Mouse (Mus musculus) adrenal gland, postnatal 25 days (tissue): ENCODE results near the gene Ankrd63. TPM values are rescaled to one million over a fixed set of nuclear protein-coding genes. Genes with fewer than 3 reads are reported as not detected.
A peak's percentile ranks its signal among the peaks of the same experiment; 100 is the strongest.

Experiments used
- DNase-seq: peaks from one replicate; pipeline ENCODE4 v3.0.0; 2021; ENCODE audit warnings: mixed read lengths
- long read RNA-seq: library from polyadenylated mRNA; stranded (forward); transcript quantifications from one replicate; pipeline ENCODE4 v2.0.0, GENCODE M21; 2021
- total RNA-seq: library from RNA; stranded (reverse); gene quantifications from 2 replicates; pipeline ENCODE4 v1.2.3, GENCODE M21; 2021

Ankrd63 gene
- 0.27 and 0.67 TPM in 2 replicates for total RNA-seq
- long read RNA-seq: 0 reads

DNA sequence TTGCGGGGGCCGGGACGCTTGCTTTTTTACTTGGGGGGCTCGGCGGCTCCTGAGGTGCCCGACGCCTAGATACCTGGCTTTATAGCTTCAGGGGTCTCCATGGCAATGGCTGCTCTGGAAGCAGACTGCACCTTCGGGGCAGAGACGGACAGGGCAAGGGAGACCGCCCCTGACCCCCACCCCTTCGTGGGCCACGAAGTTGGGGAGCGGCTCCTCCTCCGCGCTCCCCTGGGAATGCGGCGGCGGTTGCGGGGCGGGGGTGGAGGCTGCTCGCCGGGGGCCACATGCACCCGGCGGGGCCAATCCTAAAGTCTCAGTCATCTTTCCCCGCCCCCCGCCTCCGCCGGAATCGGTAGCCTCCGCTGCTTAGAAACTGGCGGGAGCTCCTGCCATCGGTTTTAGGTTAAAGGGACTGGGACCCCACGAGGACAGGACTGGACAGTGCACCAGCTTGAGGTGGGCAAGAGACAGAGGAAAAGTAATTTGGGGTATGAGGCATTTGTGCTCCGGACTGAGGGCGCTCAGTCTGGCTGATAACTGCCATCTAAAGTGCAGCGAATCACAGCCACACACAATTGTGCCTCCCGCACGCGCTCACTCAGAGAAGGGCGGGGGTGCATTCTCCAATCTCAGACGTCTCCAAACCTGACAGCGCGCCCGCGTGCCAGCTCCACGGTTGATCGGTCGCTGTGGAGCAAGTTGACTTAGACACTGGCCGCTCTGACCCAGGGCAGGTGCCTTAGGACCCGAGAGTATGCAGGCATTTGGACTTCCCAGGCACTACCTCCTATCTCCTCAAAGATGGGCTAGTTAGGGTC is at the start of gene Ankrd63:
Gene Ankrd63 (minus strand): TSS at position 51 of the 818 bp plus-strand sequence.
- DNase-seq: peak; percentile 52

DNA sequence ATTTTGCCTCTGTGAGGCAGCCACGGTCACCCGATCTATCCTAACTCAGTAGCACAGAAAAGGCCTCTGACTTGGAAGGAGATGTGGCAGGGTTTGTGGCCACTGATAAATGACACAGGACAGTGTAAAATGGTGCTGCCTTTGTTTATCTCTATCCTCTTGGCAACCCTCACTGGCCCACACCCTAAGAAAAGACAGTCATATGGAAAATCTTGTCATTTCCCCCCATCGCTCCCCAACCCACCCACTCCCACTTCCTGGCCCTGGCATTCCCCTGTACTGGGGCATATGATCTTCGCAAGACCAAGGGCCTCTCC is 49.0 kb upstream of the Ankrd63 start:
- no peak for DNase-seq

DNA sequence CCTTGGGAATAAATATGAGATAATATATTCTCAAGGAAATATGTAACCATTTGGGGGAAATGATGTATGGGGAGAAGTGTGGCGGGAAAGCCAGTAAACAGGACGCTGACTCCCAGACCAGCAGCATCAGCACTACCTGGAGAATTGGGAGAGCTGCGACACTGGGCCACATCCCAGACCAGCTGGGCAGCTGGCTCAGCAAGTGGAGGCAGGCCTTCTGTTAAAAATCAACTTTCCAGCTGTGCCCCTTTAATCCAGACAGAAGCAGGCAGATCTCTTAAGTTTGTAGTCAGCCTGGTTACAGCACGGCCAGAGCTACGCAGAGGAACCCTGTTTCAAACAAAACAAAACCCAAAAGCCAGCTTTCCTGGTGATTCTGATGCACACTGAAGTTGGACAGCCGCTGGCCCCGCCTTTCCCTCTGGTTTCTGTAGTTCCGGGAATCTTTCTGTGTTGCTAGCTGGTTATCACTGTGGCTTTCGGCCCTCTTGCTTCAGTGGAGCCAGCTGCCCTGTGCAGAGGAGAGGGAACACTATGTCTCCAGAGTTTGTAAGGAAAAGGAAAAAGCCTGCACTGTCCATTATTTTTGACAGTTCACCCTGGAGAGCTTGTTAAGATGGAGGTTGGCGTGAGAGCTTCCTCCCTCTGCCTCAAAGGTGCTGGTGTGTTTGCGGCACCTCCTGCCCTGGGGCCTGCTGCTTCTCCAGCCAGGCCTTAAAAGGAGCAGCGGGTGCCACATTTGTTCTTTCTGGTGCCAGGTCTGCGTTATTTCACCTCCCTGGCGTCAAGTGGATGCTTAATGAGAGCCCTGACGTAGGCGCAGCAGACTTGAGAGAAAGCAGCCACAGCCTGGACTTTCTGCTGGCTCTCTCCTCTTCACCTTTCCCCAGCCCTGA is 48.4 kb upstream of the Ankrd63 start:
- DNase-seq: no peak

DNA sequence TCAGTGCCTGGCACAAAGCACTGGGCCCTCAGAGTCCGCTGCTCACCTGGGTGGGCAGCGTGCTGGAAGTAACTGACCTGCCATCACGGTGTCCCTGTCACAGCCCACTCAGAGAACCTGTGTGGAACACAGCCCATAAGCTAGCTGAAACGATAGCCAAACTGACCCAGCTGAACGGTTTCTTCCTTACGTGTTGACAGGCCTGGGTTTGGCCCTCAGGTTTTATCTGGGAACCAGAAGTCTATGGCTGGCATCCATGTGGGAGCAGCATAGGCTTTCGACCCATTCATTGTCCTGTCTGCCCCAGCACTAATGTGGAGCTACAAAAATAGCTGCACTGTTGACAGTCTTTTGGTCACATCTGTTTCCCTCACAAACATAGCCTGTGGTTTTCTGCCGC is 46.7 kb upstream of the Ankrd63 start:
- no peak for DNase-seq

DNA sequence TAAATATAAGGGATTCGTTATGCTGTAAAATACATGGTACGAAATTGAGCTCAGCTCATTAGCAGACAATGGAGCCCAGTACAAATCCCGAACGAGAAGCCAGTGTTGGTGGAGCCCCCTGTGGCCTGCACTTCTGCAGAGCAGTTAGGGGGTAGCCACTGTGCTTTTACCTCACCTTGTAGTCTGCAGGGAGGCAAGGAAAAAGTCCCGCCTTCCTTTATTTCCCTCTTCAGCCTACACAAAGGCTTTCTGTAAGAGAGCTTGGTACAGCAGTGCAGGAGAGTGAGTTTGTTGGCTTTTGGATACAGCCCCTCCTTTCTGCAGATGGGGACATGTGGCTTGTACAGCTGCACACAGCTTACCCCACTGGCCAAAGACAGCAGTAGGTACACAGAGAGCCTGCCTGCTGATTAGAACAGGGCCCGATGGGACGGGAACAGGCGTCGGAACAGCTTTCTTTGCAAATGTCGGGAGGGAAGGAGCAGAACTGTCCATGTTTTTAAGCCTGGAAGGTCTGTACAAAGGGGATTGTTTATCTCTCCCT is 45.6 kb upstream of the Ankrd63 start:
- DNase-seq: no peak

DNA sequence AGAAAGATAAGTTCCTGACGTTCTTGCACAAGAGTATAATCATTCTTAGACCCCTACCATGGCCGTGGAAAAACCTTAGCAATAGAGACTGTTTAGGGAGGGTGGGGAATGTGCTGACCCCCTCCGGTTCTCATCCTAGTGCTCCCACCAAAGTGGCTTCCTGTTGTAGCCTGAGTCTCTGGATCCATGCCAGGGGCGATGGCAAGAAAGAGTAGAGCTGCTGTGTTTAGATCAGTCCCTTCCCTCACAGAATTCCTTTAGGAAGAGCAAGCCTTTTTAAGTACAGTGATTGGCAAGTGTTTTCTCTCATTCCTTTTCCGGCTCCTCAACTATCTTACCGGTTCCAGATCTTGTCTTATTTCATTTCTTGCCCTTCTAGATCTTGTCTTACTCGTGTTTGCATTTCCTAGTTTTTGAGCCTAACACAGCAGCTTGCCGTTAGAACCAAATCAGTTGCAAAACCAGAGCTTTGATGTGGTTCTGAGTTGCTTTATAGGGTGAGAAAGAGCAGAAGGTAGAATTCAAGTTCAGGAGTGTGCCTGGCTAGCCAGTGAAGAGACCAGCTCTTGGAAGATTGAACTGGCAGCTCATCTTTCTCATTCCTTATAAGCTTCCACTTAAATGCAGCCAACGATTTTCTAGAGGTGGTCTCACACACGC is 43.7 kb upstream of the Ankrd63 start:
- DNase-seq: peak; percentile 62

DNA sequence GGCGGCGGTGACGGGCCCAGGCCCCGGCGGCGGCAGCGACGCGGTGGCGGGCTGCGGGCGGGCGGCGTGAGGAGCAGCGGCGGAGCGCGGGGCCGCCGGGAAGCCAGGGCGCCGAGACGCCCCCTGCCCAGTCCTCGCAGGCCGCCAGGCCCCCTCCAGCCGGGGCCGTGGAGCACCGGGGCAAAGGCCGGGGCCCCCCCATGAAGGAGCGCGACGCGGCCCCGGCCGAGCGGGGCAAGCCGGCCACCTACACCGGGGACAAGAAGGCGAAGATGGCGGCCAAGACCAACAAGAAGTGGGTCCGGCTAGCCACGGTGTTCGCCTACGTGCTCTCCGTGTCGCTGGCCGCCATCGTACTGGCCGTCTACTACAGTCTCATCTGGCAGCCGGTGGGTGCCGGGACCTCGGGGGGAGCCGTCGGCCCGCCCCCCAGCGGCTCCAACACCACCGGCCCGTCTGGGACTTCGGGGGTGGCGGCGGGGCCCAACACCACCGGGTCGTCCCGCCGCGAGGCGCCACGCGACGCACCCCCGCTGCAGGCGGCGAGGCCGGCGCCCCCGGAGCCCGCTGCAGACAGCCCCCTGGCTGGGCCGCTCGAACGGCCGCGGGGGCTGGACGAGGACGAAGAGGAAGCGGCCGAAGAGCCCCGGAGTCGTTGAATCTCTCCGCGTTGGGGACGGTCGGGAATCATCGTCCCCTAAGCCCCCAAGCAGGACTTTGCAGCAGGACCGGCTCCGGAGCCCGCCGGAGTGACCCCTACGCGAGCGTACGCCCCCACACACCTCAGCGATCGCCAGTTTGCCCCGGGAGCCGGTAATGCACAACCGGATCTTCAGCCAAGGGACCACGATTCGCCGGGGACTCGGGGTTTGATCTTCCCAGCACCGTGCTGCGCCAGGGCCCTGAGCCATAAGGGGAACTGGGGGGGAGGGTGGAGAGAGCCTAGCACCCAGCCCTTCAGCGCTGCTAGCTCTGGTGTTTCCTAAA is 42.4 kb upstream of the Ankrd63 start:
- DNase-seq: peak; percentile 38

DNA sequence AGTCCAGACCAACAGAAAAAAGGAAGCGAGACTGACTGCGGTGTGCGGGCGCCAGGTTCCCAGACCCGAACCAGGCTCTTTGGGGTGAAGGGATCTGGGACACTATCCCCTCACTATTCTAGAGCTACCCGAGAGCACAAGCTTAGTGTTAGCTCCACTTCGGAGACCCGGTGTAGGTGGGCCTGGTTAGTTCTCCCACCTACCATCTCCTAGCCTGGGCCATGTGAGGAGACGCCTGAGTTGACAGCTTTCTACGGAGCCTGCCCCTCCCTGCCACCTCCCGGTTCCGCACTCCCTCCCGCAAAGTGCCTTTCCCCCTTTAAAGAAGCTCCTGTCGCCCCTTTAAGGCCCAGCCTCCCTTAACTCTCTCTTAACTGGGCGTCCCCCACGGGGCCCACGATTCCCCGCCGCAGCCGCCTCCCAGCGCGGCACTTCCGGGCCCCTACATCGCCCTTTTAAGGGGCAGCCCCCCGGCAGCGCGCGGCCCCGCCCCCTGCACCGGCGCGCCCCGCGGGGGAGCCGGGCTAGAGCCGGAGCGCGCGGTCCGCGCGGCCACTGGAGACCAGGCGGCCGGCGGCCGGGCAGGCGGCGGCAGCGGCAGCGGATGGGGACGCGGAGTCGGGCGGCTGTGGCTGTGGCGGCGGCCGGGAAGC is 41.6 kb upstream of the Ankrd63 start, which contains the start of gene Inafm2:
Gene Inafm2 (plus strand): TSS at position 527 of the 653 bp plus-strand sequence.
- peak; percentile 93 for DNase-seq

DNA sequence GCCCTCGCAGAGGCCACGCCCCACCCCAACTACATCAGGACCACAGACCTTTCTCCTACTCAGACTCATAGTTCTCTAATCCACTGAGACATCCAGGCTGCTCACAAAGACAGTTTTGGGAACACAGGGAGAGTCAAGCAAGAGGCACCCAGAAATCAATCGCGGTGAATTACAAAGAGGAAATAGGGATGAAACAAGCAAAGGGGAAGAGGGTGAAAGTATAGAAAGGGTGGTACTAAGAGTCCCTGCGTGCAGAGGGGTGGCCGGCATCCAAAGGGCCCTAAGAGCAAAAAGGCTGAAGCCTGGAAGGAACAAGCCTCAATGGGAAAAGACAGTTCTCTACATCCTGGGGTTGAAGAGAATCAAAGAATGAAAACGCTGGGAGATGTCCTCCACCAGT is 40.9 kb upstream of the Ankrd63 start:
- DNase-seq: no peak

DNA sequence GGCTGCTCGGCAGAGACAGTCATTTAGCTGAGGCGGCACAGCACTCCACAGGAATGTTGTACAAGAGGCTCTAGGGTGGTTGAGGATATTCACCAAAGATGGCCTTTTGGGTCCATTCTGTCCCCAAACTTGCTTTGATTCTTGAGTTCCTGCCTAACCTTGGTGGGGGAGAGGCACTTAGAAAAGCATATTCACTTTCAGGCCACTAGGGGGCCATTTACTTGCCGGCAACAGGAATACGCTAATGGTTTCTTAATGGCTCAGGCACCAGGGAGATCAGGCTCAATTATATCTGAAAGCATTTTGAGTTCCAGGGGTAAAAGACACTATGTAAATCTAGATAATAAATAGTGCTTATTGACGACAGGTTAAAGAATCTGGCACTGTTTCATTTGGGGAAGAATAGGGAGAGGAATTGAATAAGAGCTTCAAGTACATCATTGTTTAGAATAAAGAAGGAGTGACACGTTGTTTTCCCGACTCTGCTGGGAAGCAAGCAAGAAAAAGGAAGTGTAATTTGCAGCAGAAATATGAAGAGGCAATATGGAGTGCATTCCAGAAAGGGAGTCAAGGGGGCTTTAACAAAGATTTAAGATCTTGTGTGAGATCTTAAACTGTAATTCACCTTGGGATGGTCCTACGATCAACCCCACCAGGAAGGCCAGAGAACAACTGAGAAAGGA is 39.6 kb upstream of the Ankrd63 start:
- DNase-seq: no peak

DNA sequence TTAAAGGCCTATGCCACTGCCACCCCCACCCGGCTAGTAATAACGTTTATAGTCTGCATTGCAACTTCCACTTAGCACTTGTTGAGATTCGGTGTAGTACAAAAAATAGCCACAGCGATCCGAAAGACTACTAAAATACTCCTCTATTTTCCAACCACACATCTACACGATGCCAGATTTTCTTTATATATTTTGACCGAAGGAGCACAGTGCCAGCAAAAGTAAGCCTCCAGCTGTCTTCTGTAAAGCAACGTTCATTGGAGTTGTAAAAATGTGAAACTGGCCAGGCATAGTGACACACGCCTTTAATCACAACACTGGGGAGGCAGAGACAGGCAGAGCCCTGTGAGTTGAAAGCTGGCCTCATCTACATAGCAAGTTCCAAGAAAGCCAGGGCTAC is 37.4 kb upstream of the Ankrd63 start:
- no peak for DNase-seq

DNA sequence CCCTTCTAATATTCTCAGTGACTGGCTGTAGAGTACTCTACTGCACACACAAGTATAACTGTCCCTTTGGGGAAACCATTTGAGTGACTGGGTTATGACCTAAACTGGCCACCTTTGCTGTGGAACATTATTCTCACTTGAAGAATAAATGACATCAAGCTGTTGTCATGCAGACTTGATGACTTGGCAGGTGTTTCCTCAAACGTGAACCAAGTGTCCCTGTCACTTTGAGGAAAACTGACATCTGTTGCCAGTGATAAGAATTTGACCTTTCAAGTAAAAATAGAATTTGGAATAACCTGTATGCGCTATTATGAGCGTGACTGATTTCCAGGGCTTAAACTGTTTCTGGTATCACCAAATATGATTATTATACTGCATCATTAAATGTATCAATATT is 36.6 kb upstream of the Ankrd63 start:
- DNase-seq: no peak

DNA sequence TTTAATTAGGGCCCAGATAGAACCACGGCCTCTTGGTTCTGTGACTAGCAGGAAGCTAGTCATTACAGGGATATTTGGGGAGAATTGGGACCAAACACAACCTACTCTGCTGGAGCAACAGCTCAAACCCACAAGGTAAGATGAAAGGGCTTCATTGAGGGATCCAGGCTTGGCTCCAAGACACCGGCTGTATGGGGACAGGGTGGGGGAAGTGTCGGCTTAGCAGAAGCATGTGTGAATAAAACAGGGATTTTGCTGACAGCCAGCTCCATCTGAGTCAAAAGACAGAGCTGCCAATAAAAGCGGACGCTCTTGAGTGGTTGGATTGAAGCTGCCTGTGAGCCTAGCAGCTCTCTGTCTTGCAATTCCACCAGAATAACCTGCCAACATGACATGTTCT is 29.6 kb upstream of the Ankrd63 start:
- DNase-seq: no peak

DNA sequence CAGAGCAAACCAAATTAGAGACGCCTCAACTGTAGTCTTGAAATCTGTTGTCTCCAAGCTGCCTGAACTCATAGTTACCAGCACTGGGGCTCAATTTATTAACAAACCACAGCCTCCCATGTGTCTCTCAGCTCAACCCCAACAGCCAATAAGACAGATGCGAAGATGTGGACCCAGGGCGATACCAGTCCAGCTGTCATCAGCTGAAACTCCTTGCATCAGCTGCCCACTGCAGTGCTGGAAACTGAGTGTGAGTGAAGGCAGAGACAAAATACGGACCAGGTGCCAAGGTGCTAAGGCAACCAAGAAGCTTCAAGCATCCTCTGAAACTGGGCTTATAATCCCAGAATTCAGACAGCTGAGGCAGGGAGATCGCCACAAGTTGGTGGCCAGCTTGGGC is 28.2 kb upstream of the Ankrd63 start:
- DNase-seq: no peak

DNA sequence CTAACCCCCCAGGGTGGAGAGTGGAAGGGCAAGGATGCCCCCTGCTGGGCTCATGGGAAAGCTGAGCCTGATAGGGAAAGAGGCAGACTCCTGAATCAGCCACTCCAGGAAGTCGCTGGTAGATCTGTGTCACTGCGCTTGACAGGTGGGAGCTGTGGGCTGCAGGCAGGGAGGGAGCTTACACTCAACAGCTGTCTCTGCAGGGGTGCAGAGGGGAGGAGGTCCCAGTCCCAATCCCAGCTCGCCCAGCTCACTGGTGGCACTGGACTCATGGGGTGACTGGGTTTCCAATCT is 26.8 kb upstream of the Ankrd63 start:
- peak; percentile 87 for DNase-seq

DNA sequence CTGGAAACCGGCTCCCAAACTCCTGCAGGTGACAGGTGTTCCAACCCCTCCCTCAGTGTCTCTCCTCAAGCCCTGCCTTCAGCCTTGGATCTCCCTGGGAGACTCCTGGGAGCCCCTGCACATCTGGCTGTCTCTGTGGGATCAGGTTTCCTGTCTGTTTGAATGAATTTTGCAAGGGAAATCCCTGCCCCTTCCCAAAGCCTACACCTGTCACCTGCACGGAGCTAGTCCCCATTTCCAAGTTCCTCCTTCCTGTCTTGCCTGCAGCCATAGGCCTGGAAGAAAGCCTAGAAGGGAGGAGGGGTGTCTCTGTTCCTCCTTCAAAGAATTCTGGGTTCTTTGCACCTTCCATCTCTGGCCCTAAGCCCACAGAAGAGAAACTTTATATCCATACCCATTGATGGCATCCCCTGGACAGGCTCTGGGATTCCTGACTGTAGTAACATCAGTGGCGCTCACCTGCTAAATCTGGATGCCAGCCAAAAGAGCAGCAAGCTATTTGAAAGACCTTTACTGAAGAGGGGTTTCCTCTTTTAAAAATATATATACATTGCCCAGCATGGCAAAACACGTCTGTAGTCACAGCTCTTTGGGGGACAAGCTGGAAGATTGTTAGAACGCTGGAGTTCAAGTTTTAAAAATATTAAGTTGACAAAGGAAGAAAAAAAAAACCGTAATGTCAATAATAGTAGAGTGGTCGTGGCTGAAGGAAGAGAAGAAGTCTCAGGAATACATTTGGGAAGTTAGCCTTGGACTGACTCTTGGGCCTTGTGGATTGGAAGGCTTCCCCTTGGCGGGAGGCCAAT is 26.3 kb upstream of the Ankrd63 start:
- no peak for DNase-seq

DNA sequence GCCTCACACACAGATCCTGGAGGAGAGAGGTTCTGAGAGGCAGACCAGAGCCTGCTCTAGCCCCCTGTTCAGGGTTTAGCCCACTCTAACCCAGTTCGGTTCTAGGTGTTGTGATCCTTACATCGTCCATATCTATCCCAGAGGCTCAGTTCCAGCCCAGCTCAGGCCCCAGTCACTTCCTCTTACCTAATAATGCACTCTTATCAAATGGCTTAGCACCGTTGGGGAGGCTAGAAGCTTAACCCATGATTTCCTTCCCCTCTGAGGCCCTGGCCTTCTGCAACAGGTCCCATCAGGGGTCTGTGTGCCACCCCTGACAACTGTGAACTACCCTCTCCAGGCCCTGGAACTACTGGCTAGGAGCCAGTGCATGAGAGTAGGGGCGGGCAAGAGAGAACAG is 25.4 kb upstream of the Ankrd63 start:
- DNase-seq: no peak

DNA sequence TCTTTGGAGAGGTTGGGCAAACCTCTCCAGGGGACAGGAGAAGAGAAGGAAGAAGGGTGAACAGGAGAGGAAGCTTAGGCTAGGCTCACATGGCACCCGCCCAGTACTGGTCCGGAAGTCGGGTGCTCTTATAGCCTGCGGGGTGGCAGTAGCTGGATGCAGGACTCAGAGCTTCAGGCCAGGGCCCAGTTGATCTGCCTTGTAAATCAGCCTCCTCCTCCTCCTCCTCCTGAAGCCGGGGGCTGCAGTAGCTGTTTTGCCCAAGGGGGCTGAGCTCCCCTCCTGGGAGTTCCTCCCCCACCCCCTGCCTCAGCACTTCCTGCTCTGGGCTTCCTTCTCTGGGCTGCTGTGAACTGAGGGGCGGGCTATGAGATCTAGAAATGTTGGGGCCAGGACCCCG is 24.6 kb upstream of the Ankrd63 start, which contains the start of gene Plcb2:
Gene Plcb2 (minus strand): TSS at position 102 of the 400 bp plus-strand sequence.
- DNase-seq: no peak

DNA sequence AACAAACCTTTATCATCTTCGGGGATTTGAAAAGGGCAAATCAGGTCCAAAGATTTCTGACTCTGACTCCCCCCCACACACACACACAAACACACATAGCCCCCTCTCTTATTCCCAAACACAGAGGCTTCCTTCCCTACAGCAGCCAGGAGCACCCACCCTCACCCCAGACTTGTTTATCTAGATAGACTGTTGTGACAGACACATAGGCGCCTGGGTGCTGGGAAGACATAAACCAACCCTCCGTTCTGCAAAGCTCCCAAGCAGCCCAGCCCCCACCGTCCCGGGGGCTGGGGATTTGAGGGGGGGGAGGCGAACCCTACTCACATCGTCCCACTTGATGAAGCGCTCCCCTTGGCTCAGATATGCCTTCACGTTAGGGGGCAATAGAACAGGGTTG is 24.1 kb upstream of the Ankrd63 start:
- no peak for DNase-seq
